Comparison of ENCODE assay signal across 8 mouse cellular contexts in genomic region chr4:129584884-129585608, GRCm38 (mm10). TPM values are rescaled to one million over a fixed set of nuclear protein-coding genes. Genes with fewer than 3 reads are reported as not detected.
DNase-seq lines count a peak whose midpoint lies in the region; ATAC-seq lines count a peak whose summit lies in the region.

No protein-coding gene starts in this region.

- peak overlapping the region; percentile 58; the same call in 1 of the 2 replicates for H3K27ac ChIP-seq in embryonic facial prominence, embryonic 15.5 days (replicated peaks)
- H3K27ac ChIP-seq in heart, embryonic 10.5 days = peak overlapping the region; percentile 83
- peak overlapping the region; percentile 79 for H3K27ac ChIP-seq in kidney, embryonic 15.5 days

- ATAC-seq in embryonic facial prominence, embryonic 15.5 days (ENCODE audit: insufficient number of reproducible peaks, low FRiP score, low TSS enrichment, low read depth) = peak; percentile 64
- ATAC-seq in kidney, embryonic 15.5 days (replicated peaks; ENCODE audit: low FRiP score) = peak; percentile 73

- no peaks in the 10 kb centered on the region for H3K27me3 ChIP-seq in embryonic facial prominence, embryonic 15.5 days
- H3K27me3 ChIP-seq in heart, embryonic 10.5 days (ENCODE audit: insufficient read depth, poor library complexity, severe bottlenecking) = no peaks in the 10 kb centered on the region
- no peaks in the 10 kb centered on the region for H3K27me3 ChIP-seq in kidney, embryonic 15.5 days

- peaks cover 8% of the 10 kb centered on the region; the same call in 1 of the 2 replicates for H3K4me1 ChIP-seq in embryonic facial prominence, embryonic 15.5 days
- peaks cover 16% of the 10 kb centered on the region for H3K4me1 ChIP-seq in heart, embryonic 10.5 days
- peaks cover 24% of the 10 kb centered on the region for H3K4me1 ChIP-seq in kidney, embryonic 15.5 days

- H3K4me3 ChIP-seq in embryonic facial prominence, embryonic 15.5 days (replicated peaks) = peak overlapping the region; percentile 50
- peak overlapping the region; percentile 68 for H3K4me3 ChIP-seq in heart, embryonic 10.5 days
- H3K4me3 ChIP-seq in kidney, embryonic 15.5 days (replicated peaks) = peak overlapping the region; percentile 49

- H3K9ac ChIP-seq in embryonic facial prominence, embryonic 15.5 days = peak overlapping the region; percentile 33
- peak overlapping the region; percentile 50 for H3K9ac ChIP-seq in kidney, embryonic 15.5 days

- DNase-seq in 3T3-L1 (ENCODE audit: low read depth, low spot score) (peak; percentile 47), liver (peak; percentile 92)
- peak; percentile 91 to 94 for DNase-seq in adrenal gland, postnatal 36 days
- peak; percentile 94 for DNase-seq in heart, embryonic 10.5 days (ENCODE audit: low spot score)
- peak; percentile 54 to 74 for DNase-seq in monocyte, adult 2 months (ENCODE audit: low read depth in 1 of 2, low spot score in 2 of 2)
- DNase-seq in spleen, postnatal 4 days (ENCODE audit: low spot score in 2 of 2) = peak; percentile 88 to 96

- no peaks in the 10 kb centered on the region for H3K9me3 ChIP-seq in embryonic facial prominence, embryonic 15.5 days (replicated peaks)
- no peaks in the 10 kb centered on the region for H3K9me3 ChIP-seq in heart, embryonic 10.5 days
- H3K9me3 ChIP-seq in kidney, embryonic 15.5 days (replicated peaks) = no peaks in the 10 kb centered on the region

- WGBS in embryonic facial prominence, embryonic 15.5 days = under 1% methylated on average over 36 of the region's 36 CpGs
- WGBS in heart, embryonic 10.5 days = 2% methylated on average over 36 of the region's 36 CpGs
- 1% methylated on average over 36 of the region's 36 CpGs for WGBS in kidney, embryonic 15.5 days

- H3K36me3 ChIP-seq in embryonic facial prominence, embryonic 15.5 days = no peaks in the 10 kb centered on the region
- peaks cover 2% of the 10 kb centered on the region for H3K36me3 ChIP-seq in heart, embryonic 10.5 days
- peaks cover 3% of the 10 kb centered on the region for H3K36me3 ChIP-seq in kidney, embryonic 15.5 days

- peak overlapping the region; percentile 72 for H3K4me2 ChIP-seq in embryonic facial prominence, embryonic 15.5 days (replicated peaks)
- H3K4me2 ChIP-seq in kidney, embryonic 15.5 days = peak overlapping the region; percentile 72

RNA-seq across cellular contexts. Expression of gene Fam167b, which starts 6.7 kb away (rescaled TPM):
- 10 to 100 TPM; 41.9 to 46.2 TPM for total RNA-seq in adrenal gland, postnatal 36 days (2021)
- 6.7 and 7.5 TPM in 2 replicates for polyA plus RNA-seq in embryonic facial prominence, embryonic 15.5 days (2015; fragmentation: Nextera tagmentation; extraction: Ambion mirVana)
- polyA plus RNA-seq in heart, embryonic 10.5 days (2016; fragmentation: Nextera tagmentation; extraction: Ambion mirVana) = 1.6 and 3.6 TPM in 2 replicates
- 27.8 and 29.1 TPM in 2 replicates for polyA plus RNA-seq in kidney, embryonic 15.5 days (2015; fragmentation: Nextera tagmentation; extraction: Ambion mirVana)

RNA-seq across cellular contexts. Expression of gene Lck, which starts 11.6 kb away (rescaled TPM):
- 1 to 10 TPM; 2.7 to 5.2 TPM for total RNA-seq in adrenal gland, postnatal 36 days (2021)
- polyA plus RNA-seq in embryonic facial prominence, embryonic 15.5 days (2015; fragmentation: Nextera tagmentation; extraction: Ambion mirVana) = 5.5 and 6.8 TPM in 2 replicates
- polyA plus RNA-seq in heart, embryonic 10.5 days (2016; fragmentation: Nextera tagmentation; extraction: Ambion mirVana) = 3.0 and 6.3 TPM in 2 replicates
- 11.3 and 11.4 TPM in 2 replicates for polyA plus RNA-seq in kidney, embryonic 15.5 days (2015; fragmentation: Nextera tagmentation; extraction: Ambion mirVana)

RNA-seq across cellular contexts. Expression of gene Eif3i, which starts 15.4 kb away (rescaled TPM):
- total RNA-seq in adrenal gland, postnatal 36 days (2021) = 100 to 1,000 TPM; 187 to 192 TPM
- 270 and 284 TPM in 2 replicates for polyA plus RNA-seq in embryonic facial prominence, embryonic 15.5 days (2015; fragmentation: Nextera tagmentation; extraction: Ambion mirVana)
- 212 and 236 TPM in 2 replicates for polyA plus RNA-seq in heart, embryonic 10.5 days (2016; fragmentation: Nextera tagmentation; extraction: Ambion mirVana)
- 287 and 288 TPM in 2 replicates for polyA plus RNA-seq in kidney, embryonic 15.5 days (2015; fragmentation: Nextera tagmentation; extraction: Ambion mirVana)

RNA-seq across cellular contexts. Expression of gene Tmem234, which starts 15.4 kb away (rescaled TPM):
- 10 to 100 TPM; 93.0 to 96.7 TPM for total RNA-seq in adrenal gland, postnatal 36 days (2021)
- 197 and 210 TPM in 2 replicates for polyA plus RNA-seq in embryonic facial prominence, embryonic 15.5 days (2015; fragmentation: Nextera tagmentation; extraction: Ambion mirVana)
- 184 and 200 TPM in 2 replicates for polyA plus RNA-seq in heart, embryonic 10.5 days (2016; fragmentation: Nextera tagmentation; extraction: Ambion mirVana)
- polyA plus RNA-seq in kidney, embryonic 15.5 days (2015; fragmentation: Nextera tagmentation; extraction: Ambion mirVana) = 209 and 215 TPM in 2 replicates

RNA-seq across cellular contexts. Expression of gene Dcdc2b, which starts 29.0 kb away (rescaled TPM):
- total RNA-seq in adrenal gland, postnatal 36 days (2021) = 1 to 10 TPM in 1 of 2 experiments, under 1 TPM in 1; 0.73 to 2.6 TPM
- polyA plus RNA-seq in embryonic facial prominence, embryonic 15.5 days (2015; fragmentation: Nextera tagmentation; extraction: Ambion mirVana) = 3.4 and 3.7 TPM in 2 replicates
- 1.1 and 1.7 TPM in 2 replicates for polyA plus RNA-seq in heart, embryonic 10.5 days (2016; fragmentation: Nextera tagmentation; extraction: Ambion mirVana)
- polyA plus RNA-seq in kidney, embryonic 15.5 days (2015; fragmentation: Nextera tagmentation; extraction: Ambion mirVana) = 2.1 and 2.4 TPM in 2 replicates

Comparison
In these comparisons a context has a peak if more than half of its experiments do, and no peak if none do; other contexts are left out.
1. Peak in every context shown above with its lines: DNase-seq, ATAC-seq, H3K4me3 ChIP-seq and H3K27ac ChIP-seq.